Mouse (Mus musculus) ES-E14 (cell line): ENCODE measurements around the gene Grid1.

Source experiments
- HCFC1 ChIP-seq: IDR thresholded peaks from 2 replicates; pipeline ENCODE4 v1.6.1; 2012; ENCODE audit warnings: low read length, inconsistent platforms, borderline replicate concordance; ENCODE audit not compliant: insufficient read depth
- ZC3H11A ChIP-seq: IDR thresholded peaks from 2 replicates; pipeline ENCODE4 v1.6.1; 2012; ENCODE audit warnings: low read depth, mild to moderate bottlenecking, inconsistent platforms, low read length, borderline replicate concordance

DNA sequence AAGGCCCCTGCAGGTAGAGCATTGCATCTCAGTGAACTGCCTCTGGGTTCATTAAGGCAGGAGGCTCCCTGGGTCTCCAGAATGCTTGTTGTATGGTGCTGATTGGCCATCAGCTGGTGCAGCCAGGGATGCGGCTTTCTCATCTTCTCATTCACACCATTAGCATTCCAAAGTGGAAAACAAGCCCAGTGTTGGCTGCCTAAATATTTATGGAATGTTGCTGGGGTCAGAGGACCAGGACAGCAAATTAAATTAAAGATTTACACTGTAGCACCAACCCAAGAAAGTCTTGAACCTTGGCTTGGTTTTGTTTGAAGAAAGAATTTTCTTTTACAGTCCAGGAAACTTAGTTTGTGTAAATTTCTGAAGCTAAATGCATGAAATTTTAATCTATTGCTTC lies 97.2 kb downstream of the Grid1 start:
- TF ChIP-seq HCFC1 (no peak), ZC3H11A (no peak)
